Mouse (Mus musculus) ES-Bruce4 (cell line): ENCODE results near the gene Mc1r. TPM values are rescaled to one million over a fixed set of nuclear protein-coding genes. Genes with fewer than 3 reads are reported as not detected.

Experiments
- H3K27ac ChIP-seq: 2 replicates; pipeline ENCODE4 v1.5.1; 2012; ENCODE audit warnings: low read length, inconsistent platforms; ENCODE audit not compliant: insufficient read depth
- H3K27me3 ChIP-seq: 2 replicates; pipeline ENCODE4 v1.6.1; 2012; ENCODE audit warnings: mild to moderate bottlenecking, low read length, inconsistent platforms; ENCODE audit not compliant: control insufficient read depth, poor library complexity, insufficient read depth, severe bottlenecking
- H3K36me3 ChIP-seq: 2 replicates; pipeline ENCODE4 v1.6.1; 2012; ENCODE audit warnings: inconsistent platforms, mild to moderate bottlenecking, low read length, moderate library complexity; ENCODE audit not compliant: control insufficient read depth, poor library complexity, insufficient read depth, severe bottlenecking
- H3K4me1 ChIP-seq: one replicate; pipeline ENCODE4 v1.8.1; 2011; ENCODE audit warnings: low read length; ENCODE audit not compliant: control insufficient read depth, insufficient read depth
- H3K4me3 ChIP-seq: 2 replicates; pipeline ENCODE4 v1.5.1; 2011; ENCODE audit warnings: low read depth, mild to moderate bottlenecking, low read length
- H3K9ac ChIP-seq: 2 replicates; pipeline ENCODE4 v1.6.1; 2012; ENCODE audit warnings: low read depth, mild to moderate bottlenecking, inconsistent platforms; ENCODE audit not compliant: poor library complexity, severe bottlenecking
- H3K9me3 ChIP-seq: replicated peaks from 2 replicates; pipeline ENCODE4 v1.6.1; 2012; ENCODE audit warnings: mild to moderate bottlenecking, low read length, inconsistent platforms; ENCODE audit not compliant: control insufficient read depth, poor library complexity, insufficient read depth, severe bottlenecking
- CTCF ChIP-seq: IDR thresholded peaks from one replicate; pipeline ENCODE4 v1.8.1; 2011; ENCODE audit warnings: low read depth, low read length
- EP300 ChIP-seq: IDR thresholded peaks from 2 replicates; pipeline ENCODE4 v1.6.1; 2011; ENCODE audit warnings: low read depth, low read length; ENCODE audit not compliant: insufficient read depth
- POLR2A ChIP-seq: IDR thresholded peaks from one replicate; pipeline ENCODE4 v1.8.1; 2011; ENCODE audit warnings: low read length; ENCODE audit not compliant: insufficient read depth
- polyA plus RNA-seq: library from polyadenylated mRNA; stranded (reverse); fragments of >200 nt; gene quantifications from 2 replicates; pipeline ENCODE4 v1.2.4, GENCODE M21; 2011; ENCODE audit warnings: low read depth; ENCODE audit not compliant: missing spikeins, insufficient read depth, insufficient read length

Gene Mc1r
- polyA plus RNA-seq, 1 experiment = not detected

DNA sequence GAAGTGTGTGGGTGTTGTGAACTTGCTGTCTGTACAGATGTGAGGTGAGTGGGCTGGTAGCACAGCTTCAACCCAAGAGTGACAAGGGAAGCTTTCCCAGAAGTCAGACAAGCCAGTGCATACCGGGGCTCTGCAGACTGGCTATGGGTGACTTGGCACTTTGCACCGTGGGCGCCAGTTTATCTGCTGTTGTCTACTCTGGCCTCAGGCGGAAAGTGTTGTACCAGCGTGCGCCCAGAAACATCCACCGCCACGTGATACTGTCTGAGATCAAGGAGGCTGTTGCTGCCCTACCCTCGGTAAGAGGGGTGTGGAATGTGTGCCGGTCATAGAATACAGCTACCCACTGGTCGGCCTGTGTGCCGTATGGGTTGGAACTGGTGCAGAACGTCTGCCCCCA is 8.6 kb upstream of the Mc1r start:
- TF ChIP-seq POLR2A (no peak), EP300 (no peak), CTCF (no peak)
- Histone ChIP-seq H3K4me3 (no peak overlapping the region), H3K9me3 (no peaks in the 10 kb centered on the region), H3K9ac (no peak overlapping the region), H3K27me3 (no peaks in the 10 kb centered on the region), H3K27ac (no peak overlapping the region), H3K4me1 (no peaks in the 10 kb centered on the region), H3K36me3 (peaks cover 26% of the 10 kb centered on the region)

DNA sequence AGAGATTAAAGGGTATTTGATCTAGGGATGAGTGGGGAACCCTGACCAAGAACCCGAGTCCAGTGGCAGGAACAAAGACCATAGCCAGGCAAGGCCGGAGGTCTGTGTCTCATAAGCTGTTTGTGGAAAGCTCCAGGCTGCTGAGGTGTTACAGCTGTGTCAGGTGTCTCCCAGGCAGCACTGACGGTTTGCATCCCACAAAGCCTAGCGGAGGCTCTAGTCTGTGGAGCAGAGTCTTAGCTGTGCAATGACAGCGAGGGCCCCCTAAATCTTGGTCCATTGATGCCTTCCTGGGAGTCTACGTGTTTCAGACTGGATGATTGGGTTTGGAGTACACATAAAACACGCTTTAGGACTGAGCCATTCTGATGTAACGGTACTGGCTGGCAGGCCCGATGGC is 5.0 kb upstream of the Mc1r start:
- Histone ChIP-seq H3K36me3 (peaks cover 13% of the 10 kb centered on the region), H3K27me3 (no peaks in the 10 kb centered on the region), H3K4me1 (no peaks in the 10 kb centered on the region), H3K9me3 (no peaks in the 10 kb centered on the region), H3K9ac (no peak overlapping the region), H3K4me3 (no peak overlapping the region), H3K27ac (no peak overlapping the region)
- no peak for TF ChIP-seq POLR2A
- no peak for TF ChIP-seq EP300
- no peak for TF ChIP-seq CTCF

DNA sequence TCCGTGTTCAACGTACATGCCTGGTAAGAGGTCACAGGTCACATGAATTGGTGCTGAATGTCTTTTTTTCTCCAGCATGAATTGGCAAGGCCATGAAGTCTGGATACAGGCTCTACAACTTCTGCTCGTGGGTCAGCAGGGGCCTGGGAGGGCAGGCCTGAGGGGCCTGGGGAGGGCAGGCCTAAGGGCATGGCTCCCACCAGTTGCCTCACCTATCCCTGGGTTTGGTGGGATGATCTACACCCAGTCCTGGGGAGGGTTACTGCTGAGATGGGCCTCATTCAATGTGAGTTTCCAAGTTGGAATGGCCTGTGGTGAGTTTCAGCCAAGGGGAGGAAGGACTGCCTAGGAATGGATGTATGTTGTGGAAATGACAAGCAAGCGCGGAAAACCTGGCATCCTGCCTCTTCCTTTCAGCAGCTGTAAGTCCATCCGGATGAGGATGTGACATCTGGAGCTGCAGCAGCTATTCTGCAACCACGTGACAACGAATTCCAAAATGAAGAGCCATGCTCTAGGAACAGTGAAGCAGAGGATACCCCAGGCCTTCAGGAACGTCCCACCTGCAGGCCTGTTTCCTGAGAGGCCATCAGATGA is 4.1 kb upstream of the Mc1r start:
- Histone ChIP-seq H3K4me1 (peaks cover 2% of the 10 kb centered on the region), H3K27me3 (no peaks in the 10 kb centered on the region), H3K4me3 (no peak overlapping the region), H3K9me3 (no peaks in the 10 kb centered on the region), H3K27ac (no peak overlapping the region), H3K36me3 (peaks cover 13% of the 10 kb centered on the region), H3K9ac (no peak overlapping the region)
- no peak for TF ChIP-seq POLR2A

DNA sequence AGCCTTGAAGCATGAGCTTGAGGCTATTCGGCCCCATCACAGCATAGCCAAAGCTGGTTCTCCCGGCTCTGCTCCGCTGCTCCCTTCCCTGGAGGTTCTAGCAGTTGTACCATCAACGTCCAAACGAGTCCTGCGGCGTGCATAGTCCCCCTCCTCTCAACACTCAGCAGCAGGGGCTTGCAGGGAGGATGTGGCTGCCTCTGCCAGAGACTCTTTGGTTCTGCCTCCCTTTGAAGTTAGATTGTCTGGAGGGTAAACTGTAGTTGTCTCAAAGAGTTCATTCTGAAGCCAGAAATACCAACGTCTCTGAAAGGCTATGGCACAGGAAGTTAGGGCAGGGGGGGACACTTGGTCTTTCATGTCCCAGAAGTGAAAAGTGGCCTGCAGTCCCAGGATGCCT is 2.4 kb upstream of the Mc1r start:
- Histone ChIP-seq H3K4me3 (no peak overlapping the region), H3K36me3 (peaks cover under 1% of the 10 kb centered on the region; the same call in 1 of the 2 replicates), H3K9me3 (no peaks in the 10 kb centered on the region), H3K9ac (no peak overlapping the region), H3K27me3 (no peaks in the 10 kb centered on the region), H3K27ac (no peak overlapping the region), H3K4me1 (peaks cover 4% of the 10 kb centered on the region)
- TF ChIP-seq CTCF = no peak
- TF ChIP-seq EP300 = no peak
- no peak for TF ChIP-seq POLR2A

DNA sequence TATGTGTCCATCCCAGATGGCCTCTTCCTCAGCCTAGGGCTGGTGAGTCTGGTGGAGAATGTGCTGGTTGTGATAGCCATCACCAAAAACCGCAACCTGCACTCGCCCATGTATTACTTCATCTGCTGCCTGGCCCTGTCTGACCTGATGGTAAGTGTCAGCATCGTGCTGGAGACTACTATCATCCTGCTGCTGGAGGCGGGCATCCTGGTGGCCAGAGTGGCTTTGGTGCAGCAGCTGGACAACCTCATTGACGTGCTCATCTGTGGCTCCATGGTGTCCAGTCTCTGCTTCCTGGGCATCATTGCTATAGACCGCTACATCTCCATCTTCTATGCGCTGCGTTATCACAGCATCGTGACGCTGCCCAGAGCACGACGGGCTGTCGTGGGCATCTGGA is 705 bp downstream of the Mc1r start:
- Histone ChIP-seq H3K36me3 (no peaks in the 10 kb centered on the region), H3K9me3 (no peaks in the 10 kb centered on the region), H3K27me3 (no peaks in the 10 kb centered on the region), H3K9ac (no peak overlapping the region), H3K27ac (no peak overlapping the region), H3K4me1 (peaks cover 4% of the 10 kb centered on the region), H3K4me3 (no peak overlapping the region)
- no peak for TF ChIP-seq POLR2A

DNA sequence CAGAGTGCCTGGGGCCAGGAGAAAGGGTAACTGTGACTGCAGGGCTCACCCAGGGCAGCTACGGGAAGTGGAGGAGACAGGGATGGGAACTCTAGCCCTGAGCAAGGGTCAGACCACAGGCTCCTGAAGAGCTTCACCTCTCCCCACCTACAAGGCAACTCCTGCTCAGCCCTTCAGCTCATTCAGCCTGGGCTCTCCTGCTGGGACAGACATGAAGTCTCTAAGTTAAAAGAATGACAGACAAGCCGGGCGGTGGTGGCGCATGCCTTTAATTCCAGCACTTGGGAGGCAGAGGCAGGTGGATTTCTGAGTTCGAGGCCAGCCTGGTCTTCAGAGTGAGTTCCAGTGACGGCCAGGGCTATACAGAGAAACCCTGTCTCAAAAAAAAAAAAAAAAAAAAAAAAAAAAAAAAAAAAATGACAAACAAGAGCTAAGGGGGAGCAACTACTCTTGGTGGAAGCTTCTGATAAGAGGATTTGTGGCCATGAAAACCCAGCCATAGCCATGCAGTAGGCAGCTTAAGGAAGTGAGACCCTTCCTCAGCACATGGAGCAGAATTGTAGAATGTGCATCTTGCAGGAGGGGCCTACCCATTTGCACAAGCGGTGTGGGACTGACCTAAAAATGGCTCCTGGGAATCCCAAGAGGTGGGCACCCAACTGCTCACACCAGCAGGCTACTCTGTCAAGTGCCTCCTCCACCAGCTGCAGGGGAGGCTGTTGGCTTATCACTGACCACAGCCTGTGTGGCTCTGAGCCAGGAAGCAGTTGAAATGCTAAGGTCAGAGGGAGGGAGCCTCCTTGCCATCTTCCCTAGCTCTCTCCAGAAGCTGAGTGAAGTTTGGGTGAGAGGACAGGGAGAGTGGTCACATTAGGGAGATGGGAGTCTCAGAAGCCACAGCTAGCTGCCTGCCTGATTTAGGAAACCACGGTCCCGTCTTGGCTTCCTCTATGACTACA is 2.0 kb downstream of the Mc1r start:
- peaks cover 8% of the 10 kb centered on the region for H3K4me1 ChIP-seq
- H3K36me3 ChIP-seq = no peaks in the 10 kb centered on the region
- H3K9ac ChIP-seq = no peak overlapping the region
- H3K27ac ChIP-seq = no peak overlapping the region
- no peak overlapping the region for H3K4me3 ChIP-seq
- no peak for TF ChIP-seq EP300
- no peak for TF ChIP-seq CTCF
- TF ChIP-seq POLR2A = no peak
- H3K9me3 ChIP-seq = no peaks in the 10 kb centered on the region
- no peaks in the 10 kb centered on the region for H3K27me3 ChIP-seq
